Mouse (Mus musculus): ENCODE measurements at regions not wholly inside any gene's neighbourhood (a gene's known extent, or its start where the extent isn't known, plus 50 kb on each side); places are given as distances from the start of the nearest gene placed in this dataset.

DNA sequence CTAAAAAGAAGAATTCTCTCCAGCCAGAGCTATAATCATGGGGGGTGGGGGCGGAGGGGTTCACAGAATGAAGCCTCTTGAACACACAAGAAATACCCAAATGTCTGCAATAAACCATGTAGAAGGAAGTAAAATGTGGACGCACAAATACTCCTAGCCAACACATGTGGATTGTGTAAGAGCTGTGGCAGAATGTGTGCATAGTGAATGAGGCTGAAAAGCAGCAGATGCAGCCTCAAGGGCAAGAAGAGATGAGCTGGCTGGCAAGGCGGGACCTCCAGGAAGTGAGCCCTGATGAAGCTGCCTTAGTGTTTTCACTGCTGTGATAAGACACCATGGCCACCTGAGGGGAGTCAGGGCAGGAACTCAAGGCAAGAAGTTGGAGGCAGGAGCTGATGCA lies 53.3 kb upstream of the Arhgap28 start:
- 91% methylated on average over 3 of the region's 3 CpGs for WGBS
- TF ChIP-seq POLR2A (IDR thresholded peaks at IDR 0.05; ENCODE audit: borderline replicate concordance, insufficient read depth, low read length) (no peak), CTCF (IDR thresholded peaks at IDR 0.05; ENCODE audit: borderline replicate concordance, insufficient read depth, low read depth, low read length) (no peak)

DNA sequence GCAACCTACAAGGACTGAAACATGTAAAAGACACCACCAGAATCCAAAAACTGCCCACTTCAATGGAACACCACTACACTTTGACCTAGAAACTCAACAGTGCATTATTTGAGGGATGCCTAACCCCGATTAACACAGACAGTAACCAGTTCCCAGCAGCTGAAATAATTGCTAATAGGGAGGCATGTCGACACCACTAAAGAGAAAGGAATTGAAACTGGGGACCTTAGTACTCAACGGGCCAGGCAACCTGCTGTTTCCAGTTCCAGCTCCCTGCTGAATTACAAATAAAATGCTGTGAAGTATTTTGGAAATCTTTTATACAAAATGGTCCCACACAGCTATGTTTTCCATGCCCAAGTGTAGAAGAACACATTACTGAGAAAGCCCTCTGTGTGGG lies 56.5 kb upstream of the Arhgap28 start:
- TF ChIP-seq CTCF (IDR thresholded peaks at IDR 0.05; ENCODE audit: borderline replicate concordance, insufficient read depth, low read depth, low read length) (no peak), POLR2A (IDR thresholded peaks at IDR 0.05; ENCODE audit: borderline replicate concordance, insufficient read depth, low read length) (no peak)
- H3K27ac ChIP-seq (ENCODE audit: insufficient read depth, low read length) = no peak overlapping the region
- WGBS = 63% methylated on average over 3 of the region's 3 CpGs

More for the DNA sequence above, 53.3 kb upstream of the Arhgap28 start:
- DNase-seq = no peak
- Histone ChIP-seq H3K27ac (ENCODE audit: insufficient read depth, low read length) (no peak overlapping the region), H3K4me1 (ENCODE audit: control insufficient read depth, insufficient read depth, low read length) (no peaks in the 10 kb centered on the region), H3K4me3 (replicated peaks; ENCODE audit: insufficient read depth, low read depth, low read length) (no peak overlapping the region), H3K27me3 (ENCODE audit: control insufficient read depth, insufficient read depth, low read length) (no peaks in the 10 kb centered on the region; the same call in 1 of the 2 replicates)

DNA sequence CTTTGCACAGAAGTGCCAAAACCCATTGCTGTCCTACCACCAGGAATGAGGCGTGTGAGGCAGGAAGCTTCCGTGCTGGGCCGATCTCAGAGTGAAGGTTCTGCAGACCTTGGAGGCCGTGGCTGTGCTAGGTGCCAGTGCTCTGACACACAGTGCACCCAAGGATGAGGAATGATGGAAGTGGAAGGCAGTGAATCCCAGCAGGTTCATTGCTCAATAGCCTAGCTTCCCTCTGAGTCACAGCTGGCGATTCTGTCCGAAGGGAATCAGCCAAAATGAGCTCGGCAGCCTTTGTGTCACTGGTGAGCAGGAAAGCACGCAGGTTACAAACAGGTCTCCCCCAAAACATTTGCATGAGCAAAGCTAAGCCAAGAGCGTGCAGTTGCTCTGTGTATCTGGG lies 61.8 kb upstream of the Arhgap28 start:
- WGBS = 47% methylated on average over 9 of the region's 9 CpGs
- Histone ChIP-seq H3K27me3 (ENCODE audit: control insufficient read depth, insufficient read depth, low read length) (no peaks in the 10 kb centered on the region), H3K4me1 (ENCODE audit: control insufficient read depth, insufficient read depth, low read length) (no peaks in the 10 kb centered on the region), H3K27ac (ENCODE audit: insufficient read depth, low read length) (no peak overlapping the region), H3K4me3 (replicated peaks; ENCODE audit: insufficient read depth, low read depth, low read length) (no peak overlapping the region)
- TF ChIP-seq POLR2A (IDR thresholded peaks at IDR 0.05; ENCODE audit: borderline replicate concordance, insufficient read depth, low read length) = no peak
- TF ChIP-seq CTCF (IDR thresholded peaks at IDR 0.05; ENCODE audit: borderline replicate concordance, insufficient read depth, low read depth, low read length) = no peak
- no peak for DNase-seq

More for the DNA sequence above, 56.5 kb upstream of the Arhgap28 start:
- no peaks in the 10 kb centered on the region for H3K4me1 ChIP-seq (ENCODE audit: control insufficient read depth, insufficient read depth, low read length)
- H3K4me3 ChIP-seq (replicated peaks; ENCODE audit: insufficient read depth, low read depth, low read length) = no peak overlapping the region
- DNase-seq = no peak
- no peaks in the 10 kb centered on the region; the same call in 1 of the 2 replicates for H3K27me3 ChIP-seq (ENCODE audit: control insufficient read depth, insufficient read depth, low read length)

DNA sequence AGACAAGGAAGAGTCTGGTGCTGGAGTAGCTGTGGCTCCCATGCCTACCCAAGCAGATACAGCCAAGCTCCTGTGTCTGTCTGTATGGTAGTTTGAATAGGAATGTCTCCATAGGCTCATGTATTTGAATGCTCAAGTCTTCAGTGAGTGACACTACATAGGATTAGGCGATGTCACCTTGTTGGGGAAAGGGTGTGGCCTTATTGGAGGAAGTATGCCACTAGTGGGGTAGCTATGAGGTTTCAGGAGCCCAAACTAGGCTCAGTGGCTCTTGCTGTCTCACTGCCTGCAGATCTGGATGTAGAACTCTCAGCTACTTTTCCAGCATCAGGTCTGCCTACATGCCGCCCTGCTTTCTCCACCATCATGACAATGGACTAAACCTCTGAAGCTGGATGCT lies 62.3 kb upstream of the Arhgap28 start:
- H3K27ac ChIP-seq (ENCODE audit: insufficient read depth, low read length) = no peak overlapping the region
- 97% methylated on average over 2 of the region's 2 CpGs for WGBS
- H3K27me3 ChIP-seq (ENCODE audit: control insufficient read depth, insufficient read depth, low read length) = no peaks in the 10 kb centered on the region
- no peak for DNase-seq
- no peak overlapping the region for H3K4me3 ChIP-seq (replicated peaks; ENCODE audit: insufficient read depth, low read depth, low read length)
- H3K4me1 ChIP-seq (ENCODE audit: control insufficient read depth, insufficient read depth, low read length) = no peaks in the 10 kb centered on the region
- TF ChIP-seq POLR2A (IDR thresholded peaks at IDR 0.05; ENCODE audit: borderline replicate concordance, insufficient read depth, low read length) (no peak), CTCF (IDR thresholded peaks at IDR 0.05; ENCODE audit: borderline replicate concordance, insufficient read depth, low read depth, low read length) (no peak)

DNA sequence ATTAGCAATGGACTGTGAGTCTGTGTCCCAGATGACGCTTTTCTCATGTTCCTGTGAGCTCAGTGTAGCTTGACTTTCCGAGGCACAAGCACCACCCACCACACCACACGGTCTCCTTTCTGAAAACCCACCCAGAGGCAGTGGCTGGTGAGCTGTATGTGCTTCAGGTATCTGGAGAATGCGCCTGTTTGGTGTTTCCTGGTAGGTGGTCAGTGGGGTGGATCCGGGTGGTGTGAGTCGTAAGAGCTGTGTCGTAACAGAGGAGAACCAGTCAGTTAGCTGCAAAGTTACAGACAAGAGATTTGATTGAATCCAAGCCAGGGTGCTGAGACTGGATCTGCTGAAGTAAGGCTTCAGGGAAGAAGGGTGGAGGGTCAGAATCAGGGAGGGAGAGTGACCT lies 65.1 kb upstream of the Arhgap28 start:
- 77% methylated on average over 7 of the region's 7 CpGs for WGBS
- no peaks in the 10 kb centered on the region for H3K27me3 ChIP-seq (ENCODE audit: control insufficient read depth, insufficient read depth, low read length)
- TF ChIP-seq CTCF (IDR thresholded peaks at IDR 0.05; ENCODE audit: borderline replicate concordance, insufficient read depth, low read depth, low read length) (no peak), POLR2A (IDR thresholded peaks at IDR 0.05; ENCODE audit: borderline replicate concordance, insufficient read depth, low read length) (no peak)

DNA sequence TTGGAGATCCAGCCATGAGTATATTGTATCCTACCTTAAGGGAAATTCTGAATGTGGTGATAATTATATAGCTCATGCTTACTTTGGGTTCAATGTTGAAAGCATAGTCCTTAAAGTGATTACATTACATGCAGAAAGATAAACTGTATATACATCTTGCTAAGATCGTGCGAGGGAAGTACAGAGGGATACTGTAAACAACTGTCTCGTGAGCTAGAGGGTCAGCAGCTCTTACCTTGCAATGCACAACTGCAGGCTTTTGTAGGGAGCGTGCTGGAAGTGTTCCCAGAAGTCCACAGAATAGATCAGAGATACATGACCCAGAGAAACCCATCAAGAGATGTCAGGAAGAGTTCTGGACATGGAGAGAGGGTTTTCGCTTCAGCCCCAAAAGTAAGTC lies 65.6 kb upstream of the Arhgap28 start:
- no peak for DNase-seq
- Histone ChIP-seq H3K27ac (ENCODE audit: insufficient read depth, low read length) (no peak overlapping the region), H3K4me1 (ENCODE audit: control insufficient read depth, insufficient read depth, low read length) (no peaks in the 10 kb centered on the region), H3K27me3 (ENCODE audit: control insufficient read depth, insufficient read depth, low read length) (no peaks in the 10 kb centered on the region), H3K4me3 (replicated peaks; ENCODE audit: insufficient read depth, low read depth, low read length) (no peak overlapping the region)
- 87% methylated on average over 5 of the region's 5 CpGs for WGBS
- no peak for TF ChIP-seq POLR2A (IDR thresholded peaks at IDR 0.05; ENCODE audit: borderline replicate concordance, insufficient read depth, low read length)
- TF ChIP-seq CTCF (IDR thresholded peaks at IDR 0.05; ENCODE audit: borderline replicate concordance, insufficient read depth, low read depth, low read length) = no peak

More for the DNA sequence above, 65.1 kb upstream of the Arhgap28 start:
- Histone ChIP-seq H3K4me3 (replicated peaks; ENCODE audit: insufficient read depth, low read depth, low read length) (no peak overlapping the region), H3K4me1 (ENCODE audit: control insufficient read depth, insufficient read depth, low read length) (no peaks in the 10 kb centered on the region), H3K27ac (ENCODE audit: insufficient read depth, low read length) (no peak overlapping the region)
- DNase-seq = no peak

- Histone ChIP-seq H3K27ac (ENCODE audit: insufficient read depth, low read length) (no peak overlapping the region), H3K4me3 (replicated peaks; ENCODE audit: insufficient read depth, low read depth, low read length) (no peak overlapping the region), H3K27me3 (ENCODE audit: control insufficient read depth, insufficient read depth, low read length) (no peaks in the 10 kb centered on the region), H3K4me1 (ENCODE audit: control insufficient read depth, insufficient read depth, low read length) (no peaks in the 10 kb centered on the region)
- DNase-seq = no peak
- 8% methylated on average over 4 of the region's 4 CpGs for WGBS
- TF ChIP-seq POLR2A (IDR thresholded peaks at IDR 0.05; ENCODE audit: borderline replicate concordance, insufficient read depth, low read length) (no peak), CTCF (IDR thresholded peaks at IDR 0.05; ENCODE audit: borderline replicate concordance, insufficient read depth, low read depth, low read length) (no peak)
These were observed 67.6 kb upstream of the Arhgap28 start for GRCm38 (mm10) chr17:68071472-68071871.

DNA sequence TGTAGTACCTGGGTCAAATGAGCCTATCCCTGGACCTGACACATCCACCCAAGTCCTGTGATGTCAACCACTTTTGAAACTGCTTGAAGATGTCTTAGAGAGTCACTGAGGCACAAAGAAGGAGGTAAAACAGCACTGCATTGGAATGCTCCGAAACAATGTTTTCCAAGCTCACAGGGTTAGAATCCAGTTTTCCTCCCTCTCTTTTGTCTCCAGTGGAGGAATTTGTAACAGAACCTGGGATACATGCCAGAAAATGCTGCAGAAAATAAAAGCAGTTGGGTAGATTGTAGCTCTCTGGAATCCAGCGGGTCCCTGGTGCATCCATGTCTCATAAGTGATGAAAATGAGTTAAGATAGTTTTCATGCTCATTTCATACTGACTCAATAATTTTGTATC lies 71.8 kb upstream of the Arhgap28 start:
- no peak for DNase-seq

More for the DNA sequence above, 71.8 kb upstream of the Arhgap28 start:
- no peaks in the 10 kb centered on the region for H3K4me1 ChIP-seq (ENCODE audit: control insufficient read depth, insufficient read depth, low read length)
- H3K27ac ChIP-seq (ENCODE audit: insufficient read depth, low read length) = no peak overlapping the region
- H3K4me3 ChIP-seq (replicated peaks; ENCODE audit: insufficient read depth, low read depth, low read length) = no peak overlapping the region
- no peak for TF ChIP-seq POLR2A (IDR thresholded peaks at IDR 0.05; ENCODE audit: borderline replicate concordance, insufficient read depth, low read length)
- TF ChIP-seq CTCF (IDR thresholded peaks at IDR 0.05; ENCODE audit: borderline replicate concordance, insufficient read depth, low read depth, low read length) = no peak
- H3K27me3 ChIP-seq (ENCODE audit: control insufficient read depth, insufficient read depth, low read length) = no peaks in the 10 kb centered on the region
- 30% methylated on average over 2 of the region's 2 CpGs for WGBS

Measured in cerebellum, adult 2 months (tissue).